Mouse (Mus musculus) hindbrain, postnatal 0 days (tissue): ENCODE data around the gene Tmem116. TPM values are rescaled to one million over a fixed set of nuclear protein-coding genes. Genes with fewer than 3 reads are reported as not detected.

Experiments
- ATAC-seq: fragments of 200-750 bp; cut with Nextera tagmentation; 2 replicates; pipeline ENCODE4 v1.8.0; 2017; ENCODE audit warnings: mild to moderate bottlenecking, moderate TSS enrichment, moderate library complexity
- DNase-seq: peaks from one replicate; pipeline ENCODE4 v3.0.0-alpha.2; 2015; ENCODE audit warnings: low spot score
- H3K27ac ChIP-seq: fragments of 300-500 bp; sonication (generic); 2 replicates; pipeline ENCODE4 v1.5.1; 2014; ENCODE audit warnings: mild to moderate bottlenecking
- H3K27me3 ChIP-seq: fragments of 300-500 bp; sonication (generic); 2 replicates; pipeline ENCODE4 v1.6.1; 2014; ENCODE audit warnings: low read length, mixed read lengths; ENCODE audit not compliant: insufficient read depth
- H3K36me3 ChIP-seq: fragments of 300-500 bp; sonication (generic); 2 replicates; pipeline ENCODE4 v1.6.1; 2014; ENCODE audit warnings: low read length, mixed read lengths; ENCODE audit not compliant: insufficient read depth
- H3K4me1 ChIP-seq: fragments of 300-500 bp; sonication (generic); 2 replicates; pipeline ENCODE4 v1.6.1; 2014; ENCODE audit warnings: antibody characterized with exemption, low read length, mixed read lengths; ENCODE audit not compliant: insufficient read depth
- H3K4me2 ChIP-seq: fragments of 300-500 bp; sonication (generic); 2 replicates; pipeline ENCODE4 v1.6.1; 2014; ENCODE audit warnings: low read depth, mild to moderate bottlenecking, low read length, moderate library complexity, mixed read lengths
- H3K4me3 ChIP-seq: fragments of 300-500 bp; sonication (generic); 2 replicates; pipeline ENCODE4 v1.5.1; 2014; ENCODE audit warnings: low read length
- H3K9ac ChIP-seq: fragments of 300-500 bp; sonication (generic); replicated peaks from 2 replicates; pipeline ENCODE4 v1.6.1; 2014; ENCODE audit warnings: mild to moderate bottlenecking, low read length, moderate library complexity, mixed read lengths
- H3K9me3 ChIP-seq: fragments of 300-500 bp; sonication (generic); 2 replicates; pipeline ENCODE4 v1.6.1; 2016; ENCODE audit warnings: low read length, mixed read lengths
- CTCF ChIP-seq: IDR thresholded peaks from 2 replicates; pipeline ENCODE4 v1.5.1; 2016; ENCODE audit warnings: antibody characterized with exemption, control low read depth, low read depth
- WGBS: fragments of 180-500 bp; shearing (Covaris S2); extraction: QIAGEN DNeasy Blood & Tissue Kit; methylation state at CpG from one replicate; pipeline ENCODE4 v1.1.7; 2014; 5-methylcytosine and 5-hydroxymethylcytosine counted together
- polyA plus RNA-seq: library from polyadenylated mRNA; unstranded; fragments of >200 nt; fragmentation: Nextera tagmentation; extraction: Ambion mirVana; gene quantifications from 2 replicates; pipeline ENCODE4 v1.2.1, GENCODE M21; 2015
- total RNA-seq: library from RNA; depleted of rRNA; stranded (reverse); fragments of >200 nt; gene quantifications from 2 replicates; pipeline ENCODE4 v1.2.3, GENCODE M21; 2014

Tmem116 gene
- total and polyA plus RNA-seq, 2 experiments from 2014 or later, result 2.6 to 7.6 TPM

DNA sequence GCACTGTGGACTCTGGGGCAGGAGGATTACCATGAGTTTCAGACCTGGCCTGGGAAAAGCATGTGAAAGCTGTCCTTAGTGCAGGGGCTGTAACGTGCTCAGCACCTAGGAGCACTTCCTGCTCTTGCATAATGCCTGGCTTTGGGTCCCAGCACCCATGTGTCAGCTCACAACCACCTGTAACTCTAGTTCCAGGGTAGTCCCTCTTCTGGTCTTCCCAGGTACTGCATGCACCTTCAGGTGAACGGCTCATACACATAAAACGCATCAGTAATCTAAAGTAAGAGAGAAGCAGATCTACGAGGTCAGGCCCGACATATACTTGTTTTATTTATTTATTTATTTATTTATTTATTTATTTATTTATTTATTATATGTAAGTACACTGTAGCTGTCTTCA is 82.8 kb downstream of the Tmem116 start:
- no peak overlapping the region for H3K4me2 ChIP-seq
- H3K9ac ChIP-seq, result no peak overlapping the region
- peaks cover 55% of the 10 kb centered on the region for H3K36me3 ChIP-seq
- no peaks in the 10 kb centered on the region for H3K4me1 ChIP-seq
- ATAC-seq (no peak), DNase-seq (peak; percentile 25)
- H3K4me3 ChIP-seq, result no peak overlapping the region
- no peaks in the 10 kb centered on the region for H3K9me3 ChIP-seq
- WGBS, result 97% methylated on average over 5 of the region's 5 CpGs
- H3K27ac ChIP-seq, result no peak overlapping the region
- H3K27me3 ChIP-seq, result no peaks in the 10 kb centered on the region
- TF ChIP-seq CTCF, result peak; percentile 57

DNA sequence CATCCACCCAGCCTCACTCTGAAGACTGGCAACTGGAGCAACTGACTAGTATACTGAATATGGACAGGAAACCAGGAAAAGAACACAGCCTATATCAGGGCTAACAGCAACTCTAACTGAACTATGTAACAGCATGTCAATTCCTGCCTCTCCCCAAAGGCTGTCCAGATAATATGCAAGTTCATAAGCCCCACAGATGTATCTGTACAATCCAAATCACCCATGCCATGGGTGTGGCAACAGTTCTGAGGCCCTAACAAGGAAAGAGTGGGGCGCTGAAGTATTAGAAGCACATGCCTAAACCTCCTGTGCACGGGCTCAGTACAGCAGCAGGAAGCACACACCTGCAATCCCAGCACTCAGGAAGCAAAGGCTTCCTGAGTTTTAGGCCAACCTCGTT is 83.4 kb downstream of the Tmem116 start:
- Histone ChIP-seq H3K36me3 (peaks cover 51% of the 10 kb centered on the region), H3K9me3 (no peaks in the 10 kb centered on the region), H3K27me3 (no peaks in the 10 kb centered on the region), H3K9ac (no peak overlapping the region), H3K4me2 (no peak overlapping the region), H3K4me1 (no peaks in the 10 kb centered on the region), H3K4me3 (no peak overlapping the region), H3K27ac (no peak overlapping the region)
- DNase-seq, result no peak
- ATAC-seq, result no peak
- TF ChIP-seq CTCF, result no peak
- 97% methylated on average over 3 of the region's 3 CpGs for WGBS

DNA sequence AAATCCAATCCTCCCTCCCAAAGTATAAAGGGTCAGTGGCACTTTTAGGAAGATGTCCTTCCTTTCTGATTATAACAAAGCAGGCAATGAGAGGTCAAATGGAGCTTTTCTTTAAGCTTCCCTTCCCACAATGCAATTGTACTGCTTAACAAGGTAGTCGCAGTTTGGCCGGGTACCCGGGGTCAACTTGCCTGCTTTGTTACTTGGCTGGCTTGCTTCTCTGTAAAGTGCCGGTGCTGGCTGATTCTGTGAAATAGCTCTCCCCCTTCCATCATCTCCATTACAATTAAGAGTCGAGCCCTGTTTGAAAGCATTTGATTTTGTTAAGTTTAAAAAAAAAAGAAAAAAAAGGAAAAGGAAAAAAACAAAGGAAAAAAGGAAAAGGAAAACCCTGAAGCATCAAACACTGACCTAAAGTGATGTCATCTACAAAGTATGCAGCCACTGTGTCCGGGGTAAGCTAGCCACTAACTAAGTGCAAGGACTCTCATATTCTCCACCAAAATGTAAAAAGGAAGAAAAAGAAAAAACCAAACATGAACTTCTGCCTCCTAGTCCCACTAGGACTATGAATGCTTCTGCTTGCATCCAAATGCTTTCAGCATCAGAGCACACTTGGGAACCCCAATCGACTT is 85.3 kb downstream of the Tmem116 start:
- Histone ChIP-seq H3K4me2 (no peak overlapping the region), H3K4me1 (no peaks in the 10 kb centered on the region), H3K4me3 (no peak overlapping the region), H3K36me3 (peaks cover 36% of the 10 kb centered on the region), H3K9me3 (no peaks in the 10 kb centered on the region), H3K9ac (no peak overlapping the region), H3K27ac (no peak overlapping the region), H3K27me3 (no peaks in the 10 kb centered on the region)
- no peak for ATAC-seq
- no peak for DNase-seq
- WGBS, result 46% methylated on average over 7 of the region's 7 CpGs
- TF ChIP-seq CTCF, result no peak

- WGBS, result 80% methylated on average over 2 of the region's 2 CpGs
- H3K36me3 ChIP-seq, result peaks cover 31% of the 10 kb centered on the region
Observed at GRCm38 (mm10) chr5:121537588-121537987, 85.9 kb downstream of the Tmem116 start.

DNA sequence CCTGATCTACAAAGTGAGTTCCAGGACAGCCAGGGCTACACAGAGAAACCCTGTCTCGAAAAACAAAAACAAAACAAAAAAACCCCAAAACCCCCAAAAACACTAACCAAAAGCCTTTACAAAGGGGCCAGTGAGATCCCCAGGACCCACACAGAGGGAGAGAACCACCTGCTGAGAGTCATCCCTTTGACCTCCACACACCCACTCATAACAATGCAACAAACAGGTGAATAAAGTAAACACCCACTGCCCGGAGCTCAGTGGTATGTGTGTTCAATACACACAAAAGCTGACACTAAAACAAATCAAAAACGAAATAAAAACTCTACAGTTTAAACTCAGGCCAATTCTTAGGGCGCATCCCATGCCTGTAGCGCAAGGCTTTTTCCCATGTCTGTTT is 88.4 kb downstream of the Tmem116 start:
- no peaks in the 10 kb centered on the region for H3K9me3 ChIP-seq
- TF ChIP-seq CTCF, result no peak
- WGBS, result 89% methylated on average over 5 of the region's 5 CpGs
- no peaks in the 10 kb centered on the region for H3K27me3 ChIP-seq
- no peak overlapping the region for H3K4me3 ChIP-seq
- DNase-seq, result no peak
- H3K36me3 ChIP-seq, result peaks cover 11% of the 10 kb centered on the region
- no peak overlapping the region for H3K27ac ChIP-seq
- H3K9ac ChIP-seq, result no peak overlapping the region
- no peak for ATAC-seq
- H3K4me1 ChIP-seq, result peaks cover 7% of the 10 kb centered on the region
- no peak overlapping the region for H3K4me2 ChIP-seq

More at GRCm38 (mm10) chr5:121537588-121537987, 85.9 kb downstream of the Tmem116 start:
- TF ChIP-seq CTCF, result no peak
- ATAC-seq (no peak), DNase-seq (no peak)
- Histone ChIP-seq H3K4me1 (no peaks in the 10 kb centered on the region), H3K9ac (no peak overlapping the region), H3K4me3 (no peak overlapping the region), H3K27me3 (no peaks in the 10 kb centered on the region), H3K9me3 (no peaks in the 10 kb centered on the region), H3K27ac (no peak overlapping the region), H3K4me2 (no peak overlapping the region)

DNA sequence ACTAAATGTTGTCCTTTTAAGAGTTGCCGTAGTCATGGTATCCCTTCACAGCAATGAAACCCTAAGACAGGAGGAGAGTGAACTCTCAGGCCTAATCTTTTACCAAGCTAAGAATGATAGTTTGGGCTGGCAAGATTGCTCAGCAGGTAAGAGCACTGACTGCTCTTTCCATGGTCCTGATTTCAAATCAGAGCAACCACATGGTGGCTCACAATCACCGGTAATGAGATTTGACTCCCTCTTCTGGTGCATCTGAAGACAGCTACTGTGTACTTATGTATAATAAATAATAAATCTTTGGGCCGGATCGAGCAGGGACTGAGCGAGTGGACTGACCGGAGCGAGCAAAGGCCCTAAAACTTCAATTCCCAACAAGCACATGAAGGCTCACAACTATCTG is 89.5 kb downstream of the Tmem116 start:
- Histone ChIP-seq H3K9me3 (no peaks in the 10 kb centered on the region), H3K9ac (no peak overlapping the region), H3K27ac (no peak overlapping the region), H3K4me2 (no peak overlapping the region), H3K4me1 (peaks cover 7% of the 10 kb centered on the region), H3K36me3 (peaks cover under 1% of the 10 kb centered on the region; the same call in 1 of the 2 replicates), H3K27me3 (no peaks in the 10 kb centered on the region), H3K4me3 (no peak overlapping the region)
- peak; percentile 43 for TF ChIP-seq CTCF
- peak; percentile 25 for DNase-seq
- WGBS, result 86% methylated on average over 7 of the region's 7 CpGs
- ATAC-seq, result no peak

GRCm38 (mm10) chr5:121543370-121543769 is 91.7 kb downstream of the Tmem116 start:
- ATAC-seq (no peak), DNase-seq (no peak)
- Histone ChIP-seq H3K4me3 (no peak overlapping the region), H3K4me2 (no peak overlapping the region), H3K4me1 (peaks cover 7% of the 10 kb centered on the region), H3K27ac (no peak overlapping the region), H3K36me3 (no peaks in the 10 kb centered on the region), H3K27me3 (no peaks in the 10 kb centered on the region), H3K9ac (no peak overlapping the region), H3K9me3 (no peaks in the 10 kb centered on the region)
- TF ChIP-seq CTCF, result no peak
- WGBS, result 79% methylated on average over 3 of the region's 3 CpGs
